Mouse (Mus musculus) CH12.LX (cell line): ENCODE measurements around the gene Nkx1-1. TPM values are rescaled to one million over a fixed set of nuclear protein-coding genes. Genes with fewer than 3 reads are reported as not detected.

Source experiments
- DNase-seq: peaks from one replicate; pipeline ENCODE4 v3.0.0-alpha.2; 2013; ENCODE audit errors: extremely low read depth
- H3K27ac ChIP-seq: 2 replicates; pipeline ENCODE4 v1.5.1; 2012; ENCODE audit warnings: low read depth, mild to moderate bottlenecking, control low read depth, moderate library complexity; ENCODE audit not compliant: insufficient read depth
- H3K27me3 ChIP-seq: replicated peaks from 2 replicates; pipeline ENCODE3; 2012; ENCODE audit warnings: inconsistent platforms
- H3K36me3 ChIP-seq, 2 experiments: replicated peaks in 1 of 2; 2 replicates each; pipeline versions ENCODE3 to v1.6.1; 2012; ENCODE audit warnings: inconsistent platforms in 1 of 2, low read length in 1 of 2, mild to moderate bottlenecking in 1 of 2, mixed read lengths in 1 of 2, moderate library complexity in 1 of 2; ENCODE audit not compliant: control insufficient read depth in 1 of 2, insufficient read depth in 1 of 2
- H3K4me1 ChIP-seq, 2 experiments: 2 replicates each; pipeline ENCODE4 v1.6.1; 2012; ENCODE audit warnings: inconsistent platforms in 1 of 2, moderate library complexity in 1 of 2; ENCODE audit not compliant: insufficient read depth in 2 of 2, control insufficient read depth in 1 of 2
- H3K4me2 ChIP-seq: 2 replicates; pipeline ENCODE4 v1.6.1; 2012; ENCODE audit warnings: low read depth, mild to moderate bottlenecking, control low read depth; ENCODE audit not compliant: poor library complexity, insufficient read depth, severe bottlenecking
- H3K4me3 ChIP-seq, 3 experiments: fragments of 150-350 bp in 1 of 3; sonication (generic) in 1 of 3; replicated peaks in 1 of 3; 2 replicates each; pipeline versions ENCODE3 to v1.5.1; 2011 to 2012; ENCODE audit warnings: low read depth in 2 of 3, low read length in 2 of 3, mild to moderate bottlenecking in 2 of 3, moderate library complexity in 2 of 3, control low read depth in 1 of 3, improper control_type of control experiment in 1 of 3, inconsistent platforms in 1 of 3, mixed read lengths in 1 of 3; ENCODE audit not compliant: poor library complexity in 1 of 3
- H3K79me2 ChIP-seq: replicated peaks from 2 replicates; pipeline ENCODE4 v1.6.1; 2012; ENCODE audit warnings: mild to moderate bottlenecking, moderate library complexity; ENCODE audit not compliant: control insufficient read depth, poor library complexity, insufficient read depth, severe bottlenecking; ENCODE audit errors: extremely low read depth
- H3K9ac ChIP-seq: 2 replicates; pipeline ENCODE4 v1.6.1; 2012; ENCODE audit warnings: low read depth, mild to moderate bottlenecking, control low read depth, moderate library complexity; ENCODE audit not compliant: insufficient read depth
- H3K9me3 ChIP-seq: replicated peaks from 2 replicates; pipeline ENCODE3; 2012; ENCODE audit warnings: low read length, inconsistent platforms, mixed read lengths
- CHD1 ChIP-seq: IDR thresholded peaks from 2 replicates; pipeline ENCODE4 v1.6.1; 2012; ENCODE audit warnings: low read depth, low read length, improper control_type of control experiment, inconsistent platforms
- CTCF ChIP-seq, 2 experiments: IDR thresholded peaks in 1 of 2; conservative IDR thresholded peaks in 1 of 2; 2 replicates each; pipeline ENCODE4 v1.5.1; 2011 to 2012; ENCODE audit warnings: low read depth in 2 of 2, low read length in 2 of 2, improper control_type of control experiment in 1 of 2, inconsistent platforms in 1 of 2, mild to moderate bottlenecking in 1 of 2, moderate library complexity in 1 of 2
- E2F4 ChIP-seq: IDR thresholded peaks from 2 replicates; pipeline ENCODE4 v1.6.1; 2011; ENCODE audit warnings: low read depth, low read length, improper control_type of control experiment; ENCODE audit not compliant: insufficient replicate concordance
- ELF1 ChIP-seq: IDR thresholded peaks from 2 replicates; pipeline ENCODE4 v1.6.1; 2014; ENCODE audit warnings: low read depth, mild to moderate bottlenecking, inconsistent platforms, low read length, improper control_type of control experiment
- EP300 ChIP-seq: IDR thresholded peaks from 2 replicates; pipeline ENCODE4 v1.6.1; 2011; ENCODE audit warnings: low read length, improper control_type of control experiment
- ETS1 ChIP-seq: conservative IDR thresholded peaks from 2 replicates; pipeline ENCODE4 v1.6.1; 2012; ENCODE audit warnings: low read depth, mild to moderate bottlenecking, inconsistent platforms, low read length, improper control_type of control experiment, moderate library complexity
- GABPA ChIP-seq: IDR thresholded peaks from 2 replicates; pipeline ENCODE4 v1.6.1; 2012; ENCODE audit warnings: low read depth, low read length, improper control_type of control experiment, inconsistent platforms; ENCODE audit not compliant: insufficient replicate concordance
- HCFC1 ChIP-seq: IDR thresholded peaks from 2 replicates; pipeline ENCODE4 v1.6.1; 2012; ENCODE audit warnings: low read depth, mild to moderate bottlenecking, inconsistent platforms, low read length, improper control_type of control experiment
- IRF4 ChIP-seq: IDR thresholded peaks from 2 replicates; pipeline ENCODE4 v1.6.1; 2014; ENCODE audit warnings: low read depth, mild to moderate bottlenecking, inconsistent platforms, low read length, improper control_type of control experiment
- JUN ChIP-seq: IDR thresholded peaks from 2 replicates; pipeline ENCODE4 v1.6.1; 2011; ENCODE audit warnings: low read depth, mild to moderate bottlenecking, low read length, improper control_type of control experiment, moderate library complexity; ENCODE audit not compliant: insufficient read depth
- JUND ChIP-seq: conservative IDR thresholded peaks from 2 replicates; pipeline ENCODE4 v1.6.1; 2011; ENCODE audit warnings: low read depth, low read length, improper control_type of control experiment
- KAT2A ChIP-seq: IDR thresholded peaks from 2 replicates; pipeline ENCODE4 v1.6.1; 2012; ENCODE audit warnings: low read length, improper control_type of control experiment, inconsistent platforms; ENCODE audit not compliant: insufficient replicate concordance
- MAFK ChIP-seq: IDR thresholded peaks from 2 replicates; pipeline ENCODE4 v1.6.1; 2011; ENCODE audit warnings: low read length, improper control_type of control experiment; ENCODE audit not compliant: insufficient replicate concordance
- MAX ChIP-seq: IDR thresholded peaks from 2 replicates; pipeline ENCODE4 v1.6.1; 2011; ENCODE audit warnings: low read length, improper control_type of control experiment
- MYC ChIP-seq: IDR thresholded peaks from 2 replicates; pipeline ENCODE4 v1.6.1; 2011; ENCODE audit warnings: low read depth, mild to moderate bottlenecking, improper control_type of control experiment, low read length
- NELFE ChIP-seq: IDR thresholded peaks from 2 replicates; pipeline ENCODE4 v1.6.1; 2011; ENCODE audit warnings: low read depth, low read length, improper control_type of control experiment
- POLR2A ChIP-seq: IDR thresholded peaks from 2 replicates; pipeline ENCODE4 v1.6.1; 2011; ENCODE audit warnings: low read depth, mild to moderate bottlenecking, improper control_type of control experiment, low read length
- RAD21 ChIP-seq: IDR thresholded peaks from 2 replicates; pipeline ENCODE4 v1.6.1; 2011; ENCODE audit warnings: low read depth, mild to moderate bottlenecking, low read length, improper control_type of control experiment, moderate library complexity
- RCOR1 ChIP-seq: conservative IDR thresholded peaks from 2 replicates; pipeline ENCODE4 v1.6.1; 2012; ENCODE audit warnings: low read depth, mild to moderate bottlenecking, inconsistent platforms, low read length, improper control_type of control experiment
- SIN3A ChIP-seq: IDR thresholded peaks from 2 replicates; pipeline ENCODE4 v1.6.1; 2012; ENCODE audit warnings: low read length, improper control_type of control experiment, inconsistent platforms
- SMC3 ChIP-seq: IDR thresholded peaks from 2 replicates; pipeline ENCODE4 v1.6.1; 2011; ENCODE audit warnings: low read depth, low read length, improper control_type of control experiment
- TBP ChIP-seq: conservative IDR thresholded peaks from 2 replicates; pipeline ENCODE4 v1.6.1; 2011; ENCODE audit warnings: low read depth, low read length, improper control_type of control experiment
- TCF12 ChIP-seq: IDR thresholded peaks from 2 replicates; pipeline ENCODE4 v1.6.1; 2014; ENCODE audit warnings: low read depth, mild to moderate bottlenecking, inconsistent platforms, low read length, improper control_type of control experiment
- USF1 ChIP-seq: IDR thresholded peaks from 2 replicates; pipeline ENCODE4 v1.6.1; 2014; ENCODE audit warnings: low read depth, mild to moderate bottlenecking, inconsistent platforms, low read length, improper control_type of control experiment
- USF2 ChIP-seq: conservative IDR thresholded peaks from 2 replicates; pipeline ENCODE4 v1.6.1; 2011; ENCODE audit warnings: low read depth, low read length, improper control_type of control experiment
- ZC3H11A ChIP-seq: IDR thresholded peaks from 2 replicates; pipeline ENCODE4 v1.6.1; 2012; ENCODE audit warnings: low read depth, mild to moderate bottlenecking, inconsistent platforms, low read length, improper control_type of control experiment
- dilution Hi-C: fragments of 300-500 bp; cut with MboI; formaldehyde crosslinking; loops from 2 replicates; pipeline ENCODE4 v1.14.3; 2020; ENCODE audit warnings: low sequenced_read_pairs; ENCODE audit not compliant: extremely low pct_unique_long_range_greater_than_20kb, extremely low pct_ligation_motif_present
- in situ Hi-C: fragments of 300-500 bp; cut with MboI; formaldehyde crosslinking; loops from 3 replicates; pipeline ENCODE4 v1.14.3; 2019; ENCODE audit warnings: low sequenced_read_pairs, low pct_ligation_motif_present, low pct_unique_long_range_greater_than_20kb, mixed read lengths
- polyA plus RNA-seq: library from polyadenylated mRNA; unstranded; fragments of >175 nt; gene quantifications from 2 replicates; pipeline ENCODE4 v1.2.1, GENCODE M21; 2012; ENCODE audit warnings: low read depth; ENCODE audit not compliant: insufficient read length
- total RNA-seq, 2 experiments: library from RNA; depleted of rRNA; stranded (reverse); fragments of 300-350 nt in 1 of 2; fragments of >200 nt in 1 of 2; gene quantifications; 2 replicates each; pipeline ENCODE4 v1.2.3; 2012 to 2014

The Nkx1-1 gene
- total and polyA plus RNA-seq, 3 experiments = not detected

DNA sequence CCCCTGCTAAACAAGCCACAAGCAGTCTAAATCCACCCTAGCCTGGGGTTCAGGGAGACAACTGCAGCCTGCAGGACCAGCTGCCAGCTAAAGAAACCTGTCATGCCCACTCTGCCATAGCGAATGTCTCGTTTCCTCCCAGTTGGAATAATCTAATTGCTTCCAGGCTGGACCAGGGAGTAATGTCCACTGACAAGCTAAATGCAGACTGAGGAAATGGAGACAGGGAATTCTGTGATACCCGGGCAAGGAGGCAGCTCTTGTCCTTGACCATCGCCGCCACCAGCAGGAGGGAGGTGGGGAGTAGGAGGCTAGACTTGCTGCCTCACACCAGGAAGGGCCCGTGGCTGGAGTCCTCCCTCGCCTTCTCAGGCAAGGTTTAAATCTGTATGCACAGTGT lies 30.6 kb upstream of the Nkx1-1 start:
- no peak for TF ChIP-seq POLR2A
- H3K36me3 ChIP-seq = no peaks in the 10 kb centered on the region
- no peaks in the 10 kb centered on the region for H3K79me2 ChIP-seq
- H3K4me3 ChIP-seq = no peak overlapping the region
- H3K27ac ChIP-seq = no peak overlapping the region
- dilution Hi-C loops = no loop called here
- in situ Hi-C loops = no loop called here
- DNase-seq = no peak
- no peak overlapping the region for H3K9ac ChIP-seq
- H3K4me1 ChIP-seq = no peaks in the 10 kb centered on the region
- H3K4me2 ChIP-seq = no peak overlapping the region
- peaks cover 95% of the 10 kb centered on the region for H3K27me3 ChIP-seq
- H3K9me3 ChIP-seq = no peaks in the 10 kb centered on the region

- no peak overlapping the region for H3K4me3 ChIP-seq
- DNase-seq = no peak
- H3K79me2 ChIP-seq = no peaks in the 10 kb centered on the region
- no peak overlapping the region for H3K4me2 ChIP-seq
- H3K9ac ChIP-seq = no peak overlapping the region
- H3K27ac ChIP-seq = no peak overlapping the region
- no peak for TF ChIP-seq ETS1
- no peak for TF ChIP-seq GABPA
- TF ChIP-seq CHD1 = no peak
- TF ChIP-seq MYC = no peak
- no peak for TF ChIP-seq JUN
- TF ChIP-seq RCOR1 = no peak
- no peak for TF ChIP-seq NELFE
- no peak for TF ChIP-seq TBP
- no peak for TF ChIP-seq HCFC1
- TF ChIP-seq TCF12 = no peak
- no peak for TF ChIP-seq E2F4
- no peak for TF ChIP-seq ZC3H11A
- TF ChIP-seq SIN3A = no peak
- H3K27me3 ChIP-seq = peaks cover 82% of the 10 kb centered on the region
- H3K4me1 ChIP-seq = peaks cover 2 to 4% of the 10 kb centered on the region in 2 experiments; a peak in 1 of 4 replicates
- dilution Hi-C loops (no loop called here), in situ Hi-C loops (no loop called here)
- H3K36me3 ChIP-seq = no peaks in the 10 kb centered on the region
- no peaks in the 10 kb centered on the region for H3K9me3 ChIP-seq
Observed at GRCm38 (mm10) chr5:33459111-33459510, 25.3 kb upstream of the Nkx1-1 start.

- DNase-seq = no peak
- H3K4me3 ChIP-seq = no peak overlapping the region
- no peaks in the 10 kb centered on the region for H3K36me3 ChIP-seq
- H3K27ac ChIP-seq = no peak overlapping the region
- no peaks in the 10 kb centered on the region for H3K9me3 ChIP-seq
- in situ Hi-C loops = no loop called here
- H3K27me3 ChIP-seq = peaks cover 73% of the 10 kb centered on the region
- no peak overlapping the region for H3K4me2 ChIP-seq
- H3K9ac ChIP-seq = no peak overlapping the region
- no peak for TF ChIP-seq EP300
- no peak for TF ChIP-seq TCF12
- no peak for TF ChIP-seq ELF1
- TF ChIP-seq CTCF (conservative IDR thresholded peaks at IDR 0.05 in 1 of 2, IDR thresholded peaks at IDR 0.05 in 1 of 2; ENCODE audit: low read depth in 2 of 2, low read length in 2 of 2) = no peak
- no peak for TF ChIP-seq JUN
- no peak for TF ChIP-seq USF1
- no peak for TF ChIP-seq HCFC1
- no peak for TF ChIP-seq SMC3
- no peak for TF ChIP-seq MAFK
- TF ChIP-seq MYC = no peak
- no peak for TF ChIP-seq KAT2A
- no peak for TF ChIP-seq IRF4
- no peak for TF ChIP-seq MAX
- no peak for TF ChIP-seq RAD21
- TF ChIP-seq GABPA = no peak
- TF ChIP-seq JUND = no peak
- no peak for TF ChIP-seq USF2
- no peaks in the 10 kb centered on the region for H3K79me2 ChIP-seq
- peaks cover 2 to 4% of the 10 kb centered on the region in 2 experiments; a peak in 1 of 4 replicates for H3K4me1 ChIP-seq
- dilution Hi-C loops = no loop called here
Observed at GRCm38 (mm10) chr5:33458132-33458622, 24.4 kb upstream of the Nkx1-1 start.
